Mouse (Mus musculus) limb, embryonic 11.5 days (tissue): ENCODE results near the gene Kdm4b. TPM values are rescaled to one million over a fixed set of nuclear protein-coding genes. Genes with fewer than 3 reads are reported as not detected.

Source experiments
- ATAC-seq: fragments of 200-750 bp; cut with Nextera tagmentation; 2 replicates; pipeline ENCODE4 v1.8.0; 2017; ENCODE audit warnings: low read depth; ENCODE audit not compliant: insufficient number of reproducible peaks, low FRiP score, low TSS enrichment
- DNase-seq: peaks from one replicate; pipeline ENCODE4 v3.0.0-alpha.2; 2015; ENCODE audit warnings: low spot score
- H3K27ac ChIP-seq: fragments of 300-500 bp; sonication (generic); replicated peaks from 2 replicates; pipeline ENCODE4 v1.5.1; 2014; ENCODE audit warnings: low read depth, mild to moderate bottlenecking, low read length
- H3K27me3 ChIP-seq: fragments of 300-500 bp; sonication (generic); 2 replicates; pipeline ENCODE4 v1.6.1; 2014; ENCODE audit warnings: mild to moderate bottlenecking, low read length, mixed read lengths; ENCODE audit not compliant: control insufficient read depth, insufficient read depth
- H3K36me3 ChIP-seq: fragments of 300-500 bp; sonication (generic); 2 replicates; pipeline ENCODE4 v1.6.1; 2014; ENCODE audit warnings: mild to moderate bottlenecking, low read length, moderate library complexity, mixed read lengths; ENCODE audit not compliant: control insufficient read depth, insufficient read depth
- H3K4me1 ChIP-seq: fragments of 300-500 bp; sonication (generic); 2 replicates; pipeline ENCODE4 v1.6.1; 2014; ENCODE audit warnings: low read length, mixed read lengths; ENCODE audit not compliant: control insufficient read depth, insufficient read depth
- H3K4me2 ChIP-seq: fragments of 300-500 bp; sonication (generic); 2 replicates; pipeline ENCODE4 v1.6.1; 2014; ENCODE audit warnings: low read depth, mild to moderate bottlenecking, moderate library complexity; ENCODE audit not compliant: severe bottlenecking
- H3K4me3 ChIP-seq: fragments of 300-500 bp; sonication (generic); 2 replicates; pipeline ENCODE4 v1.5.1; 2014; ENCODE audit warnings: low read depth, low read length
- H3K9ac ChIP-seq: fragments of 300-500 bp; sonication (generic); 2 replicates; pipeline ENCODE4 v1.6.1; 2014; ENCODE audit warnings: mild to moderate bottlenecking, low read length
- H3K9me3 ChIP-seq: fragments of 300-500 bp; sonication (generic); 2 replicates; pipeline ENCODE4 v1.6.1; 2016; ENCODE audit warnings: low read length; ENCODE audit not compliant: control insufficient read depth
- WGBS: fragments of 180-500 bp; shearing (Covaris S2); extraction: QIAGEN DNeasy Blood & Tissue Kit; methylation state at CpG from one replicate; pipeline ENCODE4 v1.1.7; 2014; 5-methylcytosine and 5-hydroxymethylcytosine counted together
- polyA plus RNA-seq: library from polyadenylated mRNA; unstranded; fragments of >200 nt; fragmentation: Nextera tagmentation; extraction: Ambion mirVana; gene quantifications from 2 replicates; pipeline ENCODE4 v1.2.1, GENCODE M21; 2014

Gene Kdm4b
- polyA plus RNA-seq, 1 experiment from 2014 or later: 33.2 TPM

DNA sequence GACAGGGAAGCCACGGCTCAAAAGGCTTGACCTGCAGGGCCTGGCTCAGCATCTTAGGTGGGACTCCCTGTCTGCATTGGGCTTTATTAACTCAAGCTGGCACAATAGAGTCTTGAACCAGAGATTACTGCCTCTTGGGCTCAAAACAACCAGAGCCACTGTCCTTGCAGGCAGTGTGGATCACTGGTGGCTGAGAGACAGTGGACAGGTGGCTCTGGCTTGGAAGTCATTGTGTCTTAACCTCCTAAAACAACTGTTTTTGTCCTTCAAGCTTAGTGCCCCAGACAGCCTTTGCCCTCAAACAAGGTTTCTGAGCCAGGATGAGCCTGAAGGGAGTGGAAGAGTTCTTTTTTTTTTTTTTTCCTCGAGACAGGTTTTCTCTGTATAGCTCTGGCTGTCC lies 19.5 kb downstream of the Kdm4b start:
- H3K9me3 ChIP-seq: no peaks in the 10 kb centered on the region
- H3K9ac ChIP-seq: no peak overlapping the region
- ATAC-seq: no peak
- no peak for DNase-seq
- no peak overlapping the region for H3K27ac ChIP-seq
- H3K36me3 ChIP-seq: no peaks in the 10 kb centered on the region
- WGBS: 84% methylated on average over 2 of the region's 2 CpGs
- H3K4me1 ChIP-seq: no peaks in the 10 kb centered on the region
- no peak overlapping the region for H3K4me2 ChIP-seq
- no peaks in the 10 kb centered on the region for H3K27me3 ChIP-seq
- H3K4me3 ChIP-seq: no peak overlapping the region

DNA sequence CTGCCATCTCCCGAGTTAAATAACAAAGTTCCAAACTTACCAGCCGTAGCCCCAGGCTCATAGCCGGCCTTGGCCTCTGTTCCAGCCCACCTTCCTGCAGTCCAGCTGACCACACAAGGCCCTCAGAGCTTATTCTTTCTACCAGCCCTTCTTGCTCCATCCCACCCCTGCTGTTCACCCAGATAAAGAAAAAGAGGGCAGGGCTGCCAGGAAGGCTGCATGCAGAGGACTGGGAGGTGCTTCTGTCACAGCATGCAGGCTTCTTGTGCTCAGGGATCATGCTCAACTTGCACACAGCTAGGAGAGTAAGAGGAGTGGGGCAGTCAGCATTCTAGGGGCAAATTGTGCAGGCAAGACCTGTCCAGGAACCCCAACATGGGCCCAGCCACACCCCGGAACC lies 22.3 kb downstream of the Kdm4b start:
- DNase-seq (no peak), ATAC-seq (no peak)
- Histone ChIP-seq H3K9ac (no peak overlapping the region), H3K4me3 (no peak overlapping the region), H3K27me3 (no peaks in the 10 kb centered on the region), H3K27ac (no peak overlapping the region), H3K9me3 (no peaks in the 10 kb centered on the region), H3K4me2 (no peak overlapping the region), H3K4me1 (no peaks in the 10 kb centered on the region), H3K36me3 (no peaks in the 10 kb centered on the region)
- WGBS: 83% methylated on average over 4 of the region's 4 CpGs

DNA sequence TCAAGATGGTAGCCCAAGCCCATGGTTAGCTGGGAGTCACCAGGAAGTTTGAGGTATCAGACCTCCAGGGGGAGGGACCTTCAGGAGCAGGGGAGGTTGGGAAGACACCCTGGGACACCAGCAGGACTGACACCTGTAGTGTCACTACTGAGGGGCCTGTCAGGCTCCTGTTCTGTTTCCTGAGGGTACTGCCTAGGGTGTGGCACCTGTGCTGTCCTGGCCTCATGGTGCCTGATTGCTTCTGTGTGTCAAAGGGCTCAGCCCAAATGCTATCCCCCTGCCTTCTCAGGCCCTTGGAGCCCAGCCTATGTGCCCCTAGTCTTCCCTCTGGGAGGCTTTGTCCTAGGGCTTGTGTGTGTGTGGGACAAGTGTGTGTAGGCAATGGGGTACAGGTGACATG lies 22.7 kb downstream of the Kdm4b start:
- Histone ChIP-seq H3K36me3 (peaks cover 2% of the 10 kb centered on the region; the same call in 1 of the 2 replicates), H3K4me2 (no peak overlapping the region), H3K9ac (no peak overlapping the region), H3K27me3 (no peaks in the 10 kb centered on the region), H3K4me1 (no peaks in the 10 kb centered on the region), H3K27ac (no peak overlapping the region), H3K9me3 (no peaks in the 10 kb centered on the region), H3K4me3 (no peak overlapping the region)
- ATAC-seq: no peak
- DNase-seq: no peak

DNA sequence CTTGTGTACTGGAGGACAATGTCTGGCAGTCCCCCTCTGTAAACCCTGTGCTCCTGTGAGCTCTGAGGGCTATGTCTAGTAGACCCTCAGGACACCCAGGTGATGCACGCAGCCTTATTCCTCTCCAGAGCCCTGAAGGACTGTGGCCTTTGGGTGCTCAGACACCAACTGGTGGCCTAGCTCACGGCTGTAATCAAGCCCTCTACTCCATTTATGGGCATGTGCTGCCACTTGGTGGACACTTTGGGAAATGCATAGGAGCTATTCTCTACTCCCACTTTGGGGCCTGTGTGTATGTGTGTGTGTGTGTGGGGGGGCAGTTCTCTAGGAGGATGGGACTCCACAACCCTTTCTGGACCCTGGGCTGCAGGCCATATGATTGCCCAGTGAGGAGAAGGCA lies 24.8 kb downstream of the Kdm4b start:
- no peaks in the 10 kb centered on the region for H3K27me3 ChIP-seq
- H3K36me3 ChIP-seq: peaks cover 7% of the 10 kb centered on the region; the same call in 1 of the 2 replicates
- H3K4me3 ChIP-seq: no peak overlapping the region
- H3K9me3 ChIP-seq: no peaks in the 10 kb centered on the region
- DNase-seq (peak; percentile 83), ATAC-seq (0 out of 2 replicates have a peak, but pooled peaks have one; percentile 39)
- WGBS: 34% methylated on average over 2 of the region's 2 CpGs
- H3K4me2 ChIP-seq: no peak overlapping the region
- H3K9ac ChIP-seq: no peak overlapping the region
- H3K4me1 ChIP-seq: no peaks in the 10 kb centered on the region
- H3K27ac ChIP-seq: no peak overlapping the region

DNA sequence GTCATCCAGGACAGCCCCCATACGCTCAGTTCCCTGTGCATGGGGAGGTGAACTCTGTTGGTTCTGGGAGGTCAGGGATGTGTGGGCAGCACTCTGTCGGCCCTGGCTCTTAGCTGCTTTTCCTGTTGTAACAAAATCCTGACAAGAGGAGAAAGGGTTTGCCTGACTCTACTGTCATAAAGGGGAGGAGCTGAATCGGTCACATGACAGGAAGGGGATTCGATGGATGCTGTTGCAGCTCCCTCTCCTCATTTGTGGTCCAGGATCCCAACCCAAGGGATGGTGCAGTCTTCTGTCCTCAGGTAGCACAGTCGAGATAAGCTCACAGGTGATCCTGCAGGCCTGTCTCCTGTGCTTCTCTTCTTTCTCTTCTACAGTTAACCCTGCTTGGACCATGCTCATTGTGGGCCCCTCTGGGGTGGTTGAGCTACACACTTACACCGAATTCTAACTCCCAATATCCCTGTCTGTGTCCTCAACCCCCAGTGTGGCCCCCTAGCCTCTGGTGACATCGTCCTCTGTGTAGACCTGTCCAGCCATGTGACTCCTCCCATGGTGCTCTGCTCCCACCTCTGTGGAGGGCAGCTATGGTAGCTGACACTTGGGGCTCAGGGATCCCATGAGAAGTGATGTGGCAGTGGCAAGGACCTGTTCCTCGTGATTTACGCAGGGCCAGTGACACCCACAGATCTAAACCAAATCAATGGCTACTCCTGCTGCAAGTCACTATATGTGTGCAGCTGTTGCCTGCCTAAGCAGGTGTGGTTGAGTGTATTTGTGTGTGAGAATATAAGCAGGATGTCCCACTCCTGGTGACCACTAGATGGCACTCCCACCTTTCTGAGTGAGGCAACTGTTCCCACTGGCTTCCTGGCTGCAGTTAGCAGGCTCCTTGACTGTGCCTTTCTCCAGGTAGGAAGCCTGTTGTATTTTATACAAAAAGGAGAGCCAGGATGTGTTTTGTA lies 31.3 kb downstream of the Kdm4b start:
- DNase-seq: peak; percentile 82
- peak; percentile 75; the same call in 1 of the 2 replicates for ATAC-seq
- 70% methylated on average over 9 of the region's 9 CpGs for WGBS
- no peaks in the 10 kb centered on the region for H3K9me3 ChIP-seq
- H3K4me3 ChIP-seq: no peak overlapping the region
- H3K27ac ChIP-seq: no peak overlapping the region
- no peaks in the 10 kb centered on the region for H3K4me1 ChIP-seq
- H3K27me3 ChIP-seq: no peaks in the 10 kb centered on the region
- peaks cover 14% of the 10 kb centered on the region; the same call in 1 of the 2 replicates for H3K36me3 ChIP-seq
- H3K4me2 ChIP-seq: no peak overlapping the region
- no peak overlapping the region for H3K9ac ChIP-seq

DNA sequence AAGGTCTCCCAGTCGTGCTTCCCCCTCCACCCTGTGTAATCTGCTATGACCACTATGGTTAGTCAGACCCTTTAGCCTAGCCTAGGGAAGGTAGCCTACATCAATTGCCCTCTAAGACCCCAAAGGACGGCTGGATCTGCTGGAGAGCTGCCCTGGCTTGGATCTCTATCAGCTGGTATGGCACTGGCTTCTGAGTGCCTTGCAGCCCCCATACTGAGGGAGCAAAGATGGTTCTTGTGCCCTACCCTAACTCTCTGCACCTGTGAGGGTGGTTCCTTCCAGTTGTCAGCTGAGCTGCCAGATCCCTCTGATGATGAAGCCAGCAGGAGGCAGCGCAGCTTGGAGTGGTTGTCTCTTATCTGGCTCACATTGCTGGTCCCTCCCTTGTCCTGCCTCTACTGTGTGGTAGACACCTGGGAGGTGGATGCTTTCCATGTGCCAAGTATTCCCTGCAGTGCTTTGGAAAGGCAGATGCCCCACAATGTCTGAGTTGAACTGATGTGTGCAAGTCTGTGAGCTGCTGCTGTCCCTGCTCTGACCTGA lies 33.4 kb downstream of the Kdm4b start:
- H3K4me1 ChIP-seq: no peaks in the 10 kb centered on the region
- no peak overlapping the region for H3K4me2 ChIP-seq
- no peak for DNase-seq
- peaks cover 11% of the 10 kb centered on the region; the same call in 1 of the 2 replicates for H3K36me3 ChIP-seq
- H3K27ac ChIP-seq: no peak overlapping the region
- no peak overlapping the region for H3K4me3 ChIP-seq
- WGBS: 84% methylated on average over 3 of the region's 3 CpGs
- no peak for ATAC-seq
- no peaks in the 10 kb centered on the region for H3K9me3 ChIP-seq
- H3K9ac ChIP-seq: no peak overlapping the region
- no peaks in the 10 kb centered on the region for H3K27me3 ChIP-seq

DNA sequence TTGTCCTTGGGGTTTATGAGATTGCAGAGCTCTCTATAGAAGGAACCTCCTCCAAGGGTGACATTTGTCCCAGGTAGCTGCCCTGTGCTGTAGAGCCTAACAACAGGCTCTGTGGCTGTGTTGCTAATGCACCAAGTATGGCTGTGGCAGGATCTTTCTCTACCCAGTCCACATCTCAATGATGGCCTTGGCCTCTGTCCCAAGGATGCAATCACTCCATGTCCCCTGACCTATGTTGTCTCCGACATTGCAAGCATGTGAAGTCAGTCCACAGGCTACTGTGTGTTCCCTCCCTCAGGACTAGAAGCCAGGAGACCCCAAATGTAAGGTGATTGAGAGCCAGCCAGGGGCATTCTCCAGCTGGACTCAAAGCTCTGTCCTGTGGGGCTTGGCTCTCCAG lies 34.0 kb downstream of the Kdm4b start:
- Histone ChIP-seq H3K36me3 (peaks cover 8% of the 10 kb centered on the region; the same call in 1 of the 2 replicates), H3K4me1 (no peaks in the 10 kb centered on the region), H3K27me3 (no peaks in the 10 kb centered on the region), H3K27ac (no peak overlapping the region), H3K9ac (no peak overlapping the region), H3K9me3 (no peaks in the 10 kb centered on the region), H3K4me2 (no peak overlapping the region), H3K4me3 (no peak overlapping the region)
- ATAC-seq (no peak), DNase-seq (no peak)
- WGBS: 89% methylated on average over 1 of the region's 1 CpGs

DNA sequence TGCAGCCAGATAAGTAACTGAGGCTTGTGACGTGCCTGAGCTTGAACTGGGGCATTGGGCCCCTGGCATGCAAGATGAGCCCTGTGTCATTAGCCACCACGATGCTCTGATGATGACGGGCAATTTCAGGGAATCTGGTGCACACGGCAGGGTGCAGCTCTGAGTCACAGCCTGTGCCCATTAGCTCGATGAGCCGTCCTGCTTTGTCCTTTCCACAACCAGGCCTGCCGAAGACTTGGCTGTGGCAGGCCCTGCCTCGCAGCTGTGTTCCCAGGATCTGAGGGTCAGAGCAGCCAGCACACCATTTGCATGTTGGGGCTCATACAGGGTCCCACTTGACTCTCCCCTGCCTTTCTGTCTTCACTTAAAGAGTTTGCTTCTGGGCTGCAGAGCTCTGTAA lies 34.6 kb downstream of the Kdm4b start:
- Histone ChIP-seq H3K9me3 (no peaks in the 10 kb centered on the region), H3K4me2 (no peak overlapping the region), H3K4me1 (no peaks in the 10 kb centered on the region; the same call in 1 of the 2 replicates), H3K27ac (0 out of 2 replicates have a peak overlapping the region, but pooled peaks have one; percentile 4), H3K4me3 (no peak overlapping the region), H3K27me3 (no peaks in the 10 kb centered on the region), H3K36me3 (peaks cover 7% of the 10 kb centered on the region; the same call in 1 of the 2 replicates), H3K9ac (no peak overlapping the region)
- DNase-seq (no peak), ATAC-seq (no peak)
- WGBS: 67% methylated on average over 8 of the region's 8 CpGs
